Mouse (Mus musculus): Measurements from ENCODE around the gene St3gal2. TPM values are rescaled to one million over a fixed set of nuclear protein-coding genes. Genes with fewer than 3 reads are reported as not detected.

Gene St3gal2
- total and polyA plus RNA-seq, 2 experiments from 2014 or later: 9.9 to 12.6 TPM

- DNase-seq (ENCODE audit: low spot score) (no peak), ATAC-seq (ENCODE audit: insufficient read depth, low read depth) (no peak)
- TF ChIP-seq CTCF (IDR thresholded peaks at IDR 0.05; ENCODE audit: low read depth) (no peak), EP300 (IDR thresholded peaks at IDR 0.05; ENCODE audit: low read depth) (no peak)
- Histone ChIP-seq H3K4me2 (ENCODE audit: low read depth, low read length) (no peak overlapping the region), H3K36me3 (replicated peaks; ENCODE audit: control insufficient read depth, insufficient read depth, low read length) (peaks cover 38% of the 10 kb centered on the region), H3K27ac (ENCODE audit: low read depth) (no peak overlapping the region), H3K4me1 (ENCODE audit: control insufficient read depth, insufficient read depth) (no peaks in the 10 kb centered on the region), H3K27me3 (ENCODE audit: control insufficient read depth, insufficient read depth, low read length) (no peaks in the 10 kb centered on the region), H3K4me3 (ENCODE audit: low read depth, low read length) (no peak overlapping the region), H3K9me3 (replicated peaks; ENCODE audit: control insufficient read depth, low read length) (no peaks in the 10 kb centered on the region), H3K9ac (replicated peaks; ENCODE audit: low read depth, low read length) (no peak overlapping the region)
- 85% methylated on average over 3 of the region's 3 CpGs for WGBS
These were observed 33.1 kb upstream of the St3gal2 start for GRCm38 (mm10) chr8:110886634-110887033.

GRCm38 (mm10) chr8:110887551-110887950 lies 32.2 kb upstream of the St3gal2 start:
- Histone ChIP-seq H3K4me2 (ENCODE audit: low read depth, low read length) (no peak overlapping the region), H3K36me3 (replicated peaks; ENCODE audit: control insufficient read depth, insufficient read depth, low read length) (peaks cover 29% of the 10 kb centered on the region), H3K27me3 (ENCODE audit: control insufficient read depth, insufficient read depth, low read length) (no peaks in the 10 kb centered on the region), H3K4me3 (ENCODE audit: low read depth, low read length) (no peak overlapping the region), H3K9ac (replicated peaks; ENCODE audit: low read depth, low read length) (no peak overlapping the region), H3K4me1 (ENCODE audit: control insufficient read depth, insufficient read depth) (no peaks in the 10 kb centered on the region), H3K9me3 (replicated peaks; ENCODE audit: control insufficient read depth, low read length) (no peaks in the 10 kb centered on the region), H3K27ac (ENCODE audit: low read depth) (no peak overlapping the region)
- WGBS: 83% methylated on average over 10 of the region's 10 CpGs
- no peak for TF ChIP-seq EP300 (IDR thresholded peaks at IDR 0.05; ENCODE audit: low read depth)
- TF ChIP-seq CTCF (IDR thresholded peaks at IDR 0.05; ENCODE audit: low read depth): no peak
- ATAC-seq (ENCODE audit: insufficient read depth, low read depth) (no peak), DNase-seq (ENCODE audit: low spot score) (no peak)

- H3K27ac ChIP-seq (ENCODE audit: low read depth): no peak overlapping the region
- H3K36me3 ChIP-seq (replicated peaks; ENCODE audit: control insufficient read depth, insufficient read depth, low read length): peaks cover 25% of the 10 kb centered on the region
- H3K4me2 ChIP-seq (ENCODE audit: low read depth, low read length): no peak overlapping the region
- ATAC-seq (ENCODE audit: insufficient read depth, low read depth) (no peak), DNase-seq (ENCODE audit: low spot score) (no peak)
- no peaks in the 10 kb centered on the region for H3K9me3 ChIP-seq (replicated peaks; ENCODE audit: control insufficient read depth, low read length)
- H3K27me3 ChIP-seq (ENCODE audit: control insufficient read depth, insufficient read depth, low read length): no peaks in the 10 kb centered on the region
- 92% methylated on average over 8 of the region's 8 CpGs for WGBS
- H3K4me1 ChIP-seq (ENCODE audit: control insufficient read depth, insufficient read depth): no peaks in the 10 kb centered on the region
- no peak overlapping the region for H3K4me3 ChIP-seq (ENCODE audit: low read depth, low read length)
- no peak overlapping the region for H3K9ac ChIP-seq (replicated peaks; ENCODE audit: low read depth, low read length)
- TF ChIP-seq EP300 (IDR thresholded peaks at IDR 0.05; ENCODE audit: low read depth): no peak
- no peak for TF ChIP-seq CTCF (IDR thresholded peaks at IDR 0.05; ENCODE audit: low read depth)
These were observed 31.3 kb upstream of the St3gal2 start for GRCm38 (mm10) chr8:110888441-110888840.

GRCm38 (mm10) chr8:110888860-110889259 lies 30.9 kb upstream of the St3gal2 start:
- no peak for DNase-seq (ENCODE audit: low spot score)
- Histone ChIP-seq H3K4me2 (ENCODE audit: low read depth, low read length) (no peak overlapping the region), H3K4me3 (ENCODE audit: low read depth, low read length) (no peak overlapping the region), H3K4me1 (ENCODE audit: control insufficient read depth, insufficient read depth) (no peaks in the 10 kb centered on the region), H3K9me3 (replicated peaks; ENCODE audit: control insufficient read depth, low read length) (no peaks in the 10 kb centered on the region), H3K9ac (replicated peaks; ENCODE audit: low read depth, low read length) (no peak overlapping the region), H3K27me3 (ENCODE audit: control insufficient read depth, insufficient read depth, low read length) (no peaks in the 10 kb centered on the region), H3K36me3 (replicated peaks; ENCODE audit: control insufficient read depth, insufficient read depth, low read length) (peaks cover 21% of the 10 kb centered on the region), H3K27ac (ENCODE audit: low read depth) (no peak overlapping the region)
- TF ChIP-seq CTCF (IDR thresholded peaks at IDR 0.05; ENCODE audit: low read depth) (no peak), EP300 (IDR thresholded peaks at IDR 0.05; ENCODE audit: low read depth) (no peak)
- ATAC-seq (ENCODE audit: insufficient read depth, low read depth): no peak
- 81% methylated on average over 16 of the region's 16 CpGs for WGBS

GRCm38 (mm10) chr8:110889904-110890470 lies 29.7 kb upstream of the St3gal2 start:
- H3K4me1 ChIP-seq (ENCODE audit: control insufficient read depth, insufficient read depth): no peaks in the 10 kb centered on the region
- no peak overlapping the region for H3K9ac ChIP-seq (replicated peaks; ENCODE audit: low read depth, low read length)
- no peak for ATAC-seq (ENCODE audit: insufficient read depth, low read depth)
- no peak for TF ChIP-seq CTCF (IDR thresholded peaks at IDR 0.05; ENCODE audit: low read depth)
- no peak for DNase-seq (ENCODE audit: low spot score)
- H3K36me3 ChIP-seq (replicated peaks; ENCODE audit: control insufficient read depth, insufficient read depth, low read length): peaks cover 15% of the 10 kb centered on the region; the same call in 1 of the 2 replicates
- no peaks in the 10 kb centered on the region for H3K27me3 ChIP-seq (ENCODE audit: control insufficient read depth, insufficient read depth, low read length)
- H3K4me3 ChIP-seq (ENCODE audit: low read depth, low read length): no peak overlapping the region
- no peak overlapping the region for H3K4me2 ChIP-seq (ENCODE audit: low read depth, low read length)
- H3K27ac ChIP-seq (ENCODE audit: low read depth): no peak overlapping the region
- no peaks in the 10 kb centered on the region for H3K9me3 ChIP-seq (replicated peaks; ENCODE audit: control insufficient read depth, low read length)
- 59% methylated on average over 12 of the region's 12 CpGs for WGBS

GRCm38 (mm10) chr8:110892040-110892439 lies 27.7 kb upstream of the St3gal2 start:
- Histone ChIP-seq H3K4me3 (ENCODE audit: low read depth, low read length) (no peak overlapping the region), H3K9me3 (replicated peaks; ENCODE audit: control insufficient read depth, low read length) (no peaks in the 10 kb centered on the region), H3K27ac (ENCODE audit: low read depth) (no peak overlapping the region), H3K27me3 (ENCODE audit: control insufficient read depth, insufficient read depth, low read length) (no peaks in the 10 kb centered on the region), H3K4me1 (ENCODE audit: control insufficient read depth, insufficient read depth) (no peaks in the 10 kb centered on the region), H3K4me2 (ENCODE audit: low read depth, low read length) (no peak overlapping the region), H3K36me3 (replicated peaks; ENCODE audit: control insufficient read depth, insufficient read depth, low read length) (peaks cover 15% of the 10 kb centered on the region; the same call in 1 of the 2 replicates), H3K9ac (replicated peaks; ENCODE audit: low read depth, low read length) (no peak overlapping the region)
- DNase-seq (ENCODE audit: low spot score) (no peak), ATAC-seq (ENCODE audit: insufficient read depth, low read depth) (no peak)
- TF ChIP-seq EP300 (IDR thresholded peaks at IDR 0.05; ENCODE audit: low read depth) (no peak), CTCF (IDR thresholded peaks at IDR 0.05; ENCODE audit: low read depth) (no peak)
- WGBS: 88% methylated on average over 7 of the region's 7 CpGs
